Mouse (Mus musculus) lung, postnatal 0 days (tissue): ENCODE data around the gene Col1a2. TPM values are rescaled to one million over a fixed set of nuclear protein-coding genes. Genes with fewer than 3 reads are reported as not detected.

Source experiments
- ATAC-seq: fragments of 200-750 bp; cut with Nextera tagmentation; 2 replicates; pipeline ENCODE4 v1.8.0; 2017; ENCODE audit warnings: moderate library complexity
- DNase-seq: peaks from one replicate; pipeline ENCODE4 v3.0.0-alpha.2; 2016; ENCODE audit warnings: low spot score
- H3K27ac ChIP-seq: fragments of 300-500 bp; sonication (generic); 2 replicates; pipeline ENCODE4 v1.5.1; 2014; ENCODE audit warnings: antibody characterized with exemption, mild to moderate bottlenecking, low read length, mixed read lengths
- H3K27me3 ChIP-seq: fragments of 300-500 bp; sonication (generic); replicated peaks from 2 replicates; pipeline ENCODE4 v1.6.1; 2014; ENCODE audit warnings: low read length, mixed read lengths; ENCODE audit not compliant: insufficient read depth
- H3K36me3 ChIP-seq: fragments of 300-500 bp; sonication (generic); 2 replicates; pipeline ENCODE4 v1.6.1; 2014; ENCODE audit warnings: low read length, mixed read lengths; ENCODE audit not compliant: insufficient read depth
- H3K4me1 ChIP-seq: fragments of 300-500 bp; sonication (generic); 2 replicates; pipeline ENCODE4 v1.6.1; 2014; ENCODE audit warnings: antibody characterized with exemption, low read depth, low read length, mixed read lengths; ENCODE audit not compliant: insufficient read depth
- H3K4me2 ChIP-seq: fragments of 300-500 bp; sonication (generic); replicated peaks from 2 replicates; pipeline ENCODE4 v1.6.1; 2014; ENCODE audit warnings: low read depth, mild to moderate bottlenecking, low read length, moderate library complexity, mixed read lengths
- H3K4me3 ChIP-seq: fragments of 300-500 bp; sonication (generic); 2 replicates; pipeline ENCODE4 v1.5.1; 2014; ENCODE audit warnings: low read depth, low read length
- H3K9ac ChIP-seq: fragments of 300-500 bp; sonication (generic); replicated peaks from 2 replicates; pipeline ENCODE4 v1.6.1; 2014; ENCODE audit warnings: low read depth, mild to moderate bottlenecking
- H3K9me3 ChIP-seq: fragments of 300-500 bp; sonication (generic); 2 replicates; pipeline ENCODE4 v1.6.1; 2016; ENCODE audit warnings: low read length, mixed read lengths
- CTCF ChIP-seq: IDR thresholded peaks from 2 replicates; pipeline ENCODE4 v1.5.1; 2016; ENCODE audit warnings: antibody characterized with exemption, mild to moderate bottlenecking
- EP300 ChIP-seq: IDR thresholded peaks from 2 replicates; pipeline ENCODE4 v1.6.1; 2016; ENCODE audit warnings: antibody characterized with exemption, mild to moderate bottlenecking, control low read depth
- WGBS: fragments of 180-500 bp; shearing (Covaris S2); extraction: QIAGEN DNeasy Blood & Tissue Kit; methylation state at CpG from one replicate; pipeline ENCODE4 v1.1.7; 2014; 5-methylcytosine and 5-hydroxymethylcytosine counted together
- polyA plus RNA-seq: library from polyadenylated mRNA; unstranded; fragments of >200 nt; fragmentation: Nextera tagmentation; extraction: Ambion mirVana; gene quantifications from 2 replicates; pipeline ENCODE4 v1.2.1, GENCODE M21; 2015

Gene Col1a2
- polyA plus RNA-seq, 1 experiment from 2014 or later = 349 TPM

GRCm38 (mm10) chr6:4563477-4563876 is 58.9 kb downstream of the Col1a2 start:
- Histone ChIP-seq H3K4me3 (no peak overlapping the region), H3K27me3 (no peaks in the 10 kb centered on the region), H3K4me1 (no peaks in the 10 kb centered on the region), H3K27ac (no peak overlapping the region), H3K4me2 (no peak overlapping the region), H3K9ac (no peak overlapping the region), H3K36me3 (no peaks in the 10 kb centered on the region), H3K9me3 (no peaks in the 10 kb centered on the region)
- TF ChIP-seq EP300 = no peak
- TF ChIP-seq CTCF = no peak
- ATAC-seq = no peak
- 73% methylated on average over 5 of the region's 5 CpGs for WGBS
- DNase-seq = no peak

GRCm38 (mm10) chr6:4570412-4570811 is 65.8 kb downstream of the Col1a2 start:
- Histone ChIP-seq H3K27ac (no peak overlapping the region), H3K9me3 (no peaks in the 10 kb centered on the region), H3K4me2 (no peak overlapping the region), H3K9ac (no peak overlapping the region), H3K36me3 (no peaks in the 10 kb centered on the region), H3K27me3 (no peaks in the 10 kb centered on the region), H3K4me3 (no peak overlapping the region), H3K4me1 (no peaks in the 10 kb centered on the region)
- DNase-seq = no peak
- TF ChIP-seq EP300 = no peak
- no peak for TF ChIP-seq CTCF
- ATAC-seq = no peak
- WGBS = 57% methylated on average over 4 of the region's 4 CpGs

- no peak overlapping the region for H3K4me2 ChIP-seq
- H3K4me3 ChIP-seq = no peak overlapping the region
- ATAC-seq = no peak
- H3K27ac ChIP-seq = no peak overlapping the region
- no peak for TF ChIP-seq CTCF
- H3K4me1 ChIP-seq = no peaks in the 10 kb centered on the region
- no peaks in the 10 kb centered on the region for H3K27me3 ChIP-seq
- H3K9ac ChIP-seq = no peak overlapping the region
- H3K36me3 ChIP-seq = no peaks in the 10 kb centered on the region
- no peaks in the 10 kb centered on the region for H3K9me3 ChIP-seq
- peak; percentile 58 for DNase-seq
- 49% methylated on average over 5 of the region's 5 CpGs for WGBS
These were observed 73.1 kb downstream of the Col1a2 start for GRCm38 (mm10) chr6:4577756-4578155.

GRCm38 (mm10) chr6:4578343-4578742 is 73.7 kb downstream of the Col1a2 start:
- 74% methylated on average over 6 of the region's 6 CpGs for WGBS
- no peak overlapping the region for H3K4me2 ChIP-seq
- H3K27me3 ChIP-seq = no peaks in the 10 kb centered on the region
- ATAC-seq = peak; percentile 67
- H3K36me3 ChIP-seq = no peaks in the 10 kb centered on the region
- H3K27ac ChIP-seq = no peak overlapping the region
- peak; percentile 41 for DNase-seq
- no peaks in the 10 kb centered on the region for H3K9me3 ChIP-seq
- H3K4me3 ChIP-seq = no peak overlapping the region
- no peaks in the 10 kb centered on the region for H3K4me1 ChIP-seq
- no peak for TF ChIP-seq EP300
- no peak for TF ChIP-seq CTCF
- H3K9ac ChIP-seq = no peak overlapping the region

- Histone ChIP-seq H3K27me3 (no peaks in the 10 kb centered on the region), H3K4me2 (no peak overlapping the region), H3K27ac (no peak overlapping the region), H3K9me3 (no peaks in the 10 kb centered on the region), H3K4me1 (no peaks in the 10 kb centered on the region), H3K36me3 (no peaks in the 10 kb centered on the region), H3K4me3 (no peak overlapping the region), H3K9ac (no peak overlapping the region)
- 51% methylated on average over 5 of the region's 5 CpGs for WGBS
- ATAC-seq = no peak
- DNase-seq = no peak
- no peak for TF ChIP-seq CTCF
- TF ChIP-seq EP300 = no peak
These were observed 75.0 kb downstream of the Col1a2 start for GRCm38 (mm10) chr6:4579620-4580019.

- TF ChIP-seq CTCF (no peak), EP300 (no peak)
- 31% methylated on average over 6 of the region's 6 CpGs for WGBS
- Histone ChIP-seq H3K9ac (no peak overlapping the region), H3K27ac (no peak overlapping the region), H3K36me3 (no peaks in the 10 kb centered on the region), H3K4me2 (no peak overlapping the region), H3K9me3 (no peaks in the 10 kb centered on the region), H3K4me1 (no peaks in the 10 kb centered on the region), H3K27me3 (no peaks in the 10 kb centered on the region), H3K4me3 (no peak overlapping the region)
- DNase-seq (peak; percentile 46), ATAC-seq (peak; percentile 57)
These were observed 78.9 kb downstream of the Col1a2 start for GRCm38 (mm10) chr6:4583485-4583884.

GRCm38 (mm10) chr6:4587946-4588345 is 83.3 kb downstream of the Col1a2 start:
- no peak; the same call in 1 of the 2 replicates for ATAC-seq
- no peak overlapping the region for H3K4me2 ChIP-seq
- 72% methylated on average over 4 of the region's 4 CpGs for WGBS

More at GRCm38 (mm10) chr6:4587946-4588345, 83.3 kb downstream of the Col1a2 start:
- Histone ChIP-seq H3K9ac (no peak overlapping the region), H3K27me3 (no peaks in the 10 kb centered on the region), H3K27ac (no peak overlapping the region), H3K36me3 (no peaks in the 10 kb centered on the region), H3K9me3 (no peaks in the 10 kb centered on the region), H3K4me1 (no peaks in the 10 kb centered on the region), H3K4me3 (no peak overlapping the region)
- DNase-seq = peak; percentile 69
- no peak for TF ChIP-seq EP300
- no peak for TF ChIP-seq CTCF
